Mouse (Mus musculus) embryo, embryonic 11 days (tissue): ENCODE data around the gene Cdh4.
A peak's percentile ranks its signal among the peaks of the same experiment; 100 is the strongest.

Experiments
- DNase-seq: peaks from one replicate; pipeline ENCODE4 v3.0.0-alpha.2; 2015

Cdh4 gene

DNA sequence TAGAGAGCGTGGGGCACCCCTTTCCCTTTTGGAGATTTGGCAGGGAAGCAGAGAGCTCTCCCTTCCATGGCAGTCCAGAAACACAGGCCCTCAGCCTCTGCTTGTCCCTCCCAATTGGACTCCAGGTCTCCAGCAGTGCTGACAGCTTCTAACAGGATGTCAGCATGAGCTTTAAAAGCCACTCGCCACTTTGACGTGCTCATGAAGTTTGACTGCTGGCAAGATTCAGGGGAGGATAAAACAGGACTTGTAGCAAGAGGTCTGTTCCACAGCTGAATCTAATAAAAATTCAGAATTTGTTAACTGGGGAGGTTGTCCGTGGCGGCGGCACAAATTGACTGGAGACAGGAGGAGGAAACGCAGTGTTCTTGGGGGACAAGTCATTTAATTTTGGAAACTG lies 358.8 kb downstream of the Cdh4 start:
- DNase-seq: peak; percentile 30

DNA sequence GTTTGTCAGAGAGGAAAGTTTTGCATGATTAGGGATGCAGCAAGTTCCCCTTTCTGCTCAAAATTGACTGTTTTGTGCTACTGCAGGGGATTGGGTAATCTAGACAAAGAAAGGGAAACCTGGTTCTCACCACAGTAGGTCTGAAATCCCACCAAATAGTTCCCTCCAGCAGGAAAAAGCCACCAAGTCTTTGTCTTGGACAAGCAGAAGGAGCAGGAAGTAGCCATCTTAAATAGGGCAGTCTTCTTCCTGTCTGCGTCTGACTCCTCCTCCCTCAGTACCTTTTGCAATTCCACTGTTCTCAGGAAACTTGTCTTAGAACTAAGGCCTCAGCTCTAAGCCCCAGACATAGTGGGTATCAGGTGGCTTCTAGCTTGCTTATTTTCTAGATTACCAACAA lies 360.2 kb downstream of the Cdh4 start:
- DNase-seq: no peak

GRCm38 (mm10) chr2:179811086-179811485 lies 368.9 kb downstream of the Cdh4 start:
- no peak for DNase-seq

DNA sequence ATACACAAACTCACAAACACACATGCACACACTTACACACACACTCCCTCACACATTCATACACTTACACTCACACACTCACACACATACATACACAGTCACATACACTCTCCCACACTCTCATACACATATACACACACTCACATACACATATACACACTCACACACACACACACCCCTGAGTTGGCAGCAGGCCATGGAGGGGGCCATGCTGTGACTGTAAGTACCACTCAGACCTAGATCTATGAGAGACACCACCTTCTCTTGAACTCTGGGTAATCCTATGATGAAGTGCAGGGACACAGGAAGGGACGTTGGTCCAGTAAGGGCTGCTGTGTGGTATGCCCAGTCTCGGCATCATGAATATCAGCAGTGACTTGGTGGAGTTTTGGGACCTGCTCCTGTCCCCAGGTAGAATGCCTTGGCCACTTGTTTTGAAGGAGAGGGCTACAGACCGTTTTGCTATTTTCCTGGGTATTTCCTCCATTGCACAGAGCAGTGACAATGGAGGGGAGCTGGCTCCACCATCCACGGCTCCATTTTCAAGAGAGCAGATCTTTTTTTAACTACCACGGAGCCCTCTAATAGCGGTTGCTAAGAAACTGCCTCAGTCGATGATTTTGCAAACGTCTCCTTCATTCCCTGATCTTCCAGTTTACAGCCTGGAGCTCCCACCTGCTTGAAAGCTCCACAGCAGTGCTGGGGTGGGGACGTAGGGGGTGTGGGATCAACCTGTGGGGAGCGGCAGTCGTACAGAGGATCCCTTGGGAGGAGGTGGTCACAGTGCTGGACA lies 371.0 kb downstream of the Cdh4 start:
- DNase-seq: no peak

GRCm38 (mm10) chr2:179824776-179825326 lies 382.6 kb downstream of the Cdh4 start:
- DNase-seq: peak; percentile 31

DNA sequence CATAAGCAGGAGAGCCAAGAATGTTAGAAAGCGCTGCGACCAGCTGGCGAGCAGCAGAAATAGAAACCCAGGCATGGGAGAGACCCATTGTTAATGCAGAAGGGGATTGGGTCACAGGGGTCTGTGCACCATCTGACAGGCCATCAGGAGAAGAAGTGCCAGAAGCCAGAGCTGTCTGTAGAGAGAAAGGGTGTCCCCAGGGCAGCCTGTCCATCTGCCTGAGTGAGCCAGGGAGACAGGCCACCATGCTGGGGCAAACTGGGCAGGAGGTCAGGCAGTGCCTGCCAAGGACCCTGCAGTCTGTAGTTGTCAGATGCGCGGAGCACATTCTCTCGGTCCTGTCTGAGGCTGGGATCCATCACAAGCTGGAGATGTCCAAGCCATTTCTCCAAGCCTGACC lies 386.7 kb downstream of the Cdh4 start:
- no peak for DNase-seq

DNA sequence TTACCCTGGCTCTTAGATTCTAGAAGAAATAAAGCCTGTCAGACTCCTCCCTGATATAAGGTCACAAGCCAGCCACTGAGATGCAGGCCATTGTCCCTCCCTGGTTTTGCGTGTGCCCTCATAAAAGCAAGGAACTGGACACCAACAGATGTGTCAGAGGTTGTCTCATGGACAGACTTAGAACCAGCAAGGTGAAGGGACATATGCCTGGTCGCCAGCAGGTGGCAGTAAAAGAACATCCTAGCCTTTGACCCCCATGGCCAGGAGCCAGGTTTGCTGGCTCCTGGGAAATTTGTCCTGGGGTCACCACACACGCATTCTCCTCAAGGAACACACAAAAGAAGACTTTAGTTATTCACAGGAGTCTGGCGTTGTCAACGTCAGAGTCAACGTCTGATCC lies 387.7 kb downstream of the Cdh4 start:
- DNase-seq: peak; percentile 63

DNA sequence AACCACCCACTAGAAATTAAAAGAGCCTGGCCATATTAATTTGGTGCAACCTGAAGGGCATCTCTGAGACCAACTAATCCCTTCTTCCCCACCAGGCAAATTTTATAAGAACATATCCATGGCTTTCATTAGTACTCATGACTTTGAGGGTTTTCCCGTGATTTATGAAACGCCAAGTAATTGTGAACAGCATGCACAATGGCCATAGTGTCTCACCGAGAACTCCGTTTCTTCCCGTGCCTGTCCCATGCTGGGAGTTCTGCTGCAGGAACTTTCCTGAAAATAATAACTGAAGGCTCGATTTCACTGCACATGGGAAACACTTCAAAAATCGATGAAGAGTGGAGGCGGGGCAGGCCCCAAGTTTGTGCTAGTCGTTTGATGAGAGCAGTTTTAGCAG lies 392.7 kb downstream of the Cdh4 start:
- DNase-seq: no peak

GRCm38 (mm10) chr2:179835570-179835969 lies 393.3 kb downstream of the Cdh4 start:
- DNase-seq: no peak

- no peak for DNase-seq
Measured at GRCm38 (mm10) chr2:179837186-179837585, 395.0 kb downstream of the Cdh4 start.

- DNase-seq: peak; percentile 67
Measured at GRCm38 (mm10) chr2:179838036-179838435, 395.8 kb downstream of the Cdh4 start.

DNA sequence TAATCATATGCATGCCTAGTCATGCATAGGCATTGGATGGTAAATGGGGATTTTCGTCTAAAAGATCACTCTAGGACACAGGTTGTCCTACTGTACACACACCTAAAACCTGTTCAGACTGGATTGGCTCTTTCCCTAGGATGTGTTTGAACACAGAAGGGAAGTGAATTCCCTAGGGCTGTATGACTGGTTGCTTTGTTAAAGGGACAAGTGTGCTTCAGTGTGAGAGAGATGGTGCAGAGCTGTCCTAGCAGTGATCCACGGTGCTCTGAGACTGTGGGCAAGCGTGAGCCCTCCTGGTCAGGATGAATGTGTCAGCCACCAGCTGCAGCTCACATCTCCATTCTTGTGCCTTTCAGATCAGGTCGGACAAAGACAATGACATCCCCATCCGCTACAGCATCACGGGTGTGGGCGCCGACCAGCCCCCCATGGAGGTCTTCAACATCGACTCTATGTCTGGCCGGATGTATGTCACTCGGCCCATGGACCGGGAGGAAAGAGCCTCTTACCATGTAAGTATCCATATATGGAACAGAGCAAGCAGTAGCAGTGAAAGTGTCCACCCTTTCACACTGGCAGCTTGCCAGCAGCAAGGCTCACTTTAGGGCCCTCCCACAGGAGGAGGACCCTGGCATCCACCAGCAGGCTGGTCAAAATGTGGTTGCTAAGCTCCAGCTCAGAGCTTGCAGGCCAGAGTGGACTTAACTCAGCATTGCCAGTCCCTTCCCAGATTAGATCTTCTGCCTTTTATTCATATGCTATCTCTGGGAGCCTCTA lies 400.6 kb downstream of the Cdh4 start:
- DNase-seq: no peak

- no peak for DNase-seq
Measured at GRCm38 (mm10) chr2:179849732-179850131, 407.5 kb downstream of the Cdh4 start.

- DNase-seq: no peak
Measured at GRCm38 (mm10) chr2:179852169-179852568, 409.9 kb downstream of the Cdh4 start.

GRCm38 (mm10) chr2:179852862-179853261 lies 410.6 kb downstream of the Cdh4 start:
- DNase-seq: no peak

DNA sequence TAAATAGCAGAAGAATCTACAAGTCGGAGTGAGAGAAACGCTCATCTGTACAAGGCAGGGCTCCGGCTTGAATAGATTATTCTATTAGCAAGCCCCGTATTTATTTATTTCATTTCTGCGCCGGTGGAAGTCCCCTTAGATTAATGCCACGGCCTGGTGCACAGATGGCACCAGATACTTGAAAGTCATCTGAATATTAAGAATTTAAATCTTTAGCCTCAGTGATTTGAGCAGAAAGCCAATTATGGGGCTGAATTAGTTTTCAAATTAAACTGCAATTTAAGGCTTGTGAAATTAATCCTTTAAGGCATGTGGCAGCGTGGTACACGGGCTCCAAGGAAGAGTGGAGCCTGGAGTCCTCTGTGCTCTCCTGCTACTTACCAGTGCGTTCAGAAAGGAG lies 411.7 kb downstream of the Cdh4 start:
- DNase-seq: no peak

- DNase-seq: no peak
Measured at GRCm38 (mm10) chr2:179857086-179857485, 414.9 kb downstream of the Cdh4 start.

GRCm38 (mm10) chr2:179862676-179863075 lies 420.4 kb downstream of the Cdh4 start:
- no peak for DNase-seq

GRCm38 (mm10) chr2:179863266-179863665 lies 421.0 kb downstream of the Cdh4 start:
- DNase-seq: peak; percentile 41

- peak; percentile 26 for DNase-seq
Measured at GRCm38 (mm10) chr2:179865097-179865496, 422.9 kb downstream of the Cdh4 start.

- DNase-seq: no peak
Measured at GRCm38 (mm10) chr2:179867669-179868068, 425.4 kb downstream of the Cdh4 start.

- peak; percentile 19 for DNase-seq
Measured at GRCm38 (mm10) chr2:179869871-179870270, 427.6 kb downstream of the Cdh4 start.

- peak; percentile 59 for DNase-seq
Measured at GRCm38 (mm10) chr2:179872724-179873123, 430.5 kb downstream of the Cdh4 start.

- peak; percentile 55 for DNase-seq
Measured at GRCm38 (mm10) chr2:179873315-179873714, 431.1 kb downstream of the Cdh4 start.
